Mouse (Mus musculus) MEL (cell line): Measurements from ENCODE around the gene Nelfe. TPM values are rescaled to one million over a fixed set of nuclear protein-coding genes. Genes with fewer than 3 reads are reported as not detected.

Experiments
- DNase-seq: peaks from one replicate; pipeline ENCODE4 v3.0.0; 2011; ENCODE audit warnings: low read depth, low spot score
- H3K27ac ChIP-seq: 2 replicates; pipeline ENCODE4 v1.5.1; 2012; ENCODE audit warnings: low read depth, mild to moderate bottlenecking, control low read depth, low read length, moderate library complexity; ENCODE audit not compliant: control insufficient read depth
- H3K27me3 ChIP-seq, 2 experiments: fragments of 150-350 bp in 1 of 2; sonication (generic) in 1 of 2; 2 replicates each; pipeline ENCODE4 v1.6.1; 2012; ENCODE audit warnings: low read length in 2 of 2, mild to moderate bottlenecking in 2 of 2, improper control_type of control experiment in 1 of 2, moderate library complexity in 1 of 2; ENCODE audit not compliant: insufficient read depth in 2 of 2, control insufficient read depth in 1 of 2
- H3K36me3 ChIP-seq, 2 experiments: 2 replicates each; pipeline ENCODE4 v1.6.1; 2012 to 2014; ENCODE audit warnings: low read length in 2 of 2, improper control_type of control experiment in 1 of 2, inconsistent platforms in 1 of 2, mild to moderate bottlenecking in 1 of 2; ENCODE audit not compliant: insufficient read depth in 2 of 2, control insufficient read depth in 1 of 2
- H3K4me1 ChIP-seq, 2 experiments: fragments of 150-350 bp in 1 of 2; sonication (generic) in 1 of 2; 2 replicates each; pipeline ENCODE4 v1.6.1; 2012; ENCODE audit warnings: low read length in 2 of 2, improper control_type of control experiment in 1 of 2, mild to moderate bottlenecking in 1 of 2; ENCODE audit not compliant: insufficient read depth in 2 of 2, control insufficient read depth in 1 of 2
- H3K4me3 ChIP-seq, 2 experiments: fragments of 150-350 bp in 1 of 2; sonication (generic) in 1 of 2; 2 replicates each; pipeline ENCODE4 v1.5.1; 2012; ENCODE audit warnings: low read depth in 2 of 2, low read length in 2 of 2, mild to moderate bottlenecking in 2 of 2, moderate library complexity in 2 of 2, control low read depth in 1 of 2, improper control_type of control experiment in 1 of 2; ENCODE audit not compliant: control insufficient read depth in 1 of 2, insufficient read depth in 1 of 2
- H3K79me2 ChIP-seq: 2 replicates; pipeline ENCODE4 v1.6.1; 2012; ENCODE audit warnings: mild to moderate bottlenecking, low read length, moderate library complexity; ENCODE audit not compliant: control insufficient read depth, poor library complexity, insufficient read depth
- H3K9ac ChIP-seq: 2 replicates; pipeline ENCODE4 v1.6.1; 2012; ENCODE audit warnings: low read depth, mild to moderate bottlenecking, control low read depth, low read length, moderate library complexity; ENCODE audit not compliant: control insufficient read depth, poor library complexity, severe bottlenecking
- H3K9me3 ChIP-seq: fragments of 150-350 bp; sonication (generic); replicated peaks from 2 replicates; pipeline ENCODE4 v1.6.1; 2012; ENCODE audit warnings: mild to moderate bottlenecking, low read length, improper control_type of control experiment, moderate library complexity; ENCODE audit not compliant: insufficient read depth
- BHLHE40 ChIP-seq: IDR thresholded peaks from 2 replicates; pipeline ENCODE4 v1.6.1; 2012; ENCODE audit warnings: low read depth, mild to moderate bottlenecking, inconsistent platforms, low read length, improper control_type of control experiment, borderline replicate concordance
- CHD1 ChIP-seq: IDR thresholded peaks from 2 replicates; pipeline ENCODE4 v1.6.1; 2012; ENCODE audit warnings: low read depth, mild to moderate bottlenecking, inconsistent platforms, low read length, improper control_type of control experiment
- CHD2 ChIP-seq: IDR thresholded peaks from 2 replicates; pipeline ENCODE4 v1.6.1; 2011; ENCODE audit warnings: low read length, improper control_type of control experiment
- CTCF ChIP-seq, 3 experiments: IDR thresholded peaks in 2 of 3; conservative IDR thresholded peaks in 1 of 3; 2 replicates each; pipeline ENCODE4 v1.5.1; 2011 to 2012; ENCODE audit warnings: low read length in 3 of 3, low read depth in 2 of 3, mild to moderate bottlenecking in 2 of 3, improper control_type of control experiment in 1 of 3, inconsistent platforms in 1 of 3, mixed read lengths in 1 of 3, moderate library complexity in 1 of 3; ENCODE audit not compliant: control insufficient read depth in 1 of 3, insufficient read depth in 1 of 3, poor library complexity in 1 of 3, severe bottlenecking in 1 of 3
- E2F4 ChIP-seq: IDR thresholded peaks from 2 replicates; pipeline ENCODE4 v1.6.1; 2011; ENCODE audit warnings: low read depth, low read length, improper control_type of control experiment, borderline replicate concordance
- ELF1 ChIP-seq: IDR thresholded peaks from 2 replicates; pipeline ENCODE4 v1.6.1; 2014; ENCODE audit warnings: low read depth, mild to moderate bottlenecking, inconsistent platforms, low read length, improper control_type of control experiment, moderate library complexity
- ETS1 ChIP-seq: IDR thresholded peaks from 2 replicates; pipeline ENCODE4 v1.6.1; 2012; ENCODE audit warnings: low read depth, mild to moderate bottlenecking, inconsistent platforms, low read length, improper control_type of control experiment, moderate library complexity
- GATA1 ChIP-seq: IDR thresholded peaks from 2 replicates; pipeline ENCODE4 v1.6.1; 2011; ENCODE audit warnings: low read depth, low read length, improper control_type of control experiment
- HCFC1 ChIP-seq: IDR thresholded peaks from 2 replicates; pipeline ENCODE4 v1.6.1; 2012; ENCODE audit warnings: low read depth, mild to moderate bottlenecking, inconsistent platforms, low read length, improper control_type of control experiment, moderate library complexity
- JUND ChIP-seq: IDR thresholded peaks from 2 replicates; pipeline ENCODE4 v1.6.1; 2011; ENCODE audit warnings: low read depth, mild to moderate bottlenecking, improper control_type of control experiment, low read length
- KAT2A ChIP-seq: conservative IDR thresholded peaks from 2 replicates; pipeline ENCODE4 v1.6.1; 2012; ENCODE audit warnings: low read depth, low read length, improper control_type of control experiment, inconsistent platforms
- MAFK ChIP-seq: IDR thresholded peaks from 2 replicates; pipeline ENCODE4 v1.6.1; 2011; ENCODE audit warnings: low read depth, mild to moderate bottlenecking, low read length, improper control_type of control experiment, borderline replicate concordance
- MAX ChIP-seq: IDR thresholded peaks from 2 replicates; pipeline ENCODE4 v1.6.1; 2011; ENCODE audit warnings: low read length, improper control_type of control experiment
- MAZ ChIP-seq: IDR thresholded peaks from 2 replicates; pipeline ENCODE4 v1.6.1; 2012; ENCODE audit warnings: low read depth, mild to moderate bottlenecking, inconsistent platforms, low read length, improper control_type of control experiment
- MEF2A ChIP-seq: IDR thresholded peaks from 2 replicates; pipeline ENCODE4 v1.6.1; 2014; ENCODE audit warnings: low read depth, mild to moderate bottlenecking, inconsistent platforms, low read length, improper control_type of control experiment; ENCODE audit not compliant: poor library complexity, insufficient replicate concordance, severe bottlenecking; ENCODE audit errors: extremely low read depth
- NELFE ChIP-seq: IDR thresholded peaks from 2 replicates; pipeline ENCODE4 v1.6.1; 2011; ENCODE audit warnings: low read depth, low read length, improper control_type of control experiment
- NRF1 ChIP-seq: IDR thresholded peaks from 2 replicates; pipeline ENCODE4 v1.6.1; 2014; ENCODE audit warnings: low read depth, mild to moderate bottlenecking, inconsistent platforms, low read length, improper control_type of control experiment, moderate library complexity; ENCODE audit not compliant: poor library complexity, insufficient read depth, severe bottlenecking
- POLR2A ChIP-seq, 2 experiments: IDR thresholded peaks; 2 replicates each; pipeline ENCODE4 v1.6.1; 2011 to 2012; ENCODE audit warnings: low read length in 2 of 2, mild to moderate bottlenecking in 2 of 2, control low read depth in 1 of 2, improper control_type of control experiment in 1 of 2, low read depth in 1 of 2, moderate library complexity in 1 of 2; ENCODE audit not compliant: control insufficient read depth in 1 of 2, insufficient read depth in 1 of 2, poor library complexity in 1 of 2
- RAD21 ChIP-seq: IDR thresholded peaks from 2 replicates; pipeline ENCODE4 v1.6.1; 2011; ENCODE audit warnings: mild to moderate bottlenecking, low read depth, low read length, improper control_type of control experiment
- SIN3A ChIP-seq: IDR thresholded peaks from 2 replicates; pipeline ENCODE4 v1.6.1; 2012; ENCODE audit warnings: low read length, improper control_type of control experiment, inconsistent platforms
- SMC3 ChIP-seq: IDR thresholded peaks from 2 replicates; pipeline ENCODE4 v1.6.1; 2011; ENCODE audit warnings: low read depth, low read length, improper control_type of control experiment
- TAL1 ChIP-seq: IDR thresholded peaks from 2 replicates; pipeline ENCODE4 v1.6.1; 2012; ENCODE audit warnings: mild to moderate bottlenecking, inconsistent platforms, low read length, moderate library complexity, mixed read lengths
- TBP ChIP-seq: IDR thresholded peaks from 2 replicates; pipeline ENCODE4 v1.8.0; 2011; ENCODE audit warnings: low read depth, low read length, improper control_type of control experiment
- UBTF ChIP-seq: IDR thresholded peaks from 2 replicates; pipeline ENCODE4 v1.6.1; 2012; ENCODE audit warnings: low read depth, mild to moderate bottlenecking, inconsistent platforms, low read length, improper control_type of control experiment, moderate library complexity, borderline replicate concordance; ENCODE audit not compliant: insufficient read depth
- USF1 ChIP-seq: IDR thresholded peaks from 2 replicates; pipeline ENCODE4 v1.6.1; 2014; ENCODE audit warnings: low read depth, mild to moderate bottlenecking, inconsistent platforms, low read length, improper control_type of control experiment, moderate library complexity
- USF2 ChIP-seq, 2 experiments: IDR thresholded peaks; 2 replicates each; pipeline ENCODE4 v1.6.1; 2011 to 2012; ENCODE audit warnings: improper control_type of control experiment in 2 of 2, low read length in 2 of 2, borderline replicate concordance in 1 of 2, inconsistent platforms in 1 of 2, low read depth in 1 of 2, mild to moderate bottlenecking in 1 of 2; ENCODE audit not compliant: insufficient read depth in 1 of 2
- ZKSCAN1 ChIP-seq: IDR thresholded peaks from 2 replicates; pipeline ENCODE4 v1.6.1; 2012; ENCODE audit warnings: low read depth, mild to moderate bottlenecking, inconsistent platforms, low read length, improper control_type of control experiment, moderate library complexity
- ZMIZ1 ChIP-seq: IDR thresholded peaks from 2 replicates; pipeline ENCODE4 v1.6.1; 2012; ENCODE audit warnings: low read depth, mild to moderate bottlenecking, inconsistent platforms, low read length, improper control_type of control experiment, moderate library complexity
- ZNF384 ChIP-seq: IDR thresholded peaks from 2 replicates; pipeline ENCODE4 v1.6.1; 2012; ENCODE audit warnings: low read depth, mild to moderate bottlenecking, inconsistent platforms, low read length, improper control_type of control experiment
- polyA plus RNA-seq, 2 experiments: library from polyadenylated mRNA; stranded (reverse) in 1 of 2; unstranded in 1 of 2; fragments of >175 nt in 1 of 2; fragments of >200 nt in 1 of 2; gene quantifications; 2 replicates each; pipeline versions ENCODE4 v1.2.1 to v1.2.4; 2012; ENCODE audit warnings: low replicate concordance in 2 of 2, low read depth in 1 of 2; ENCODE audit not compliant: insufficient read length in 2 of 2, insufficient read depth in 1 of 2, missing spikeins in 1 of 2
- total RNA-seq: library from RNA; depleted of rRNA; stranded (reverse); fragments of 300-350 nt; gene quantifications from 2 replicates; pipeline ENCODE4 v1.2.3, GENCODE M21; 2012

The Nelfe gene
- total and polyA plus RNA-seq, 3 experiments: 67.6 to 192 TPM; not detected in 1

GRCm38 (mm10) chr17:34884704-34885103 lies 34.5 kb downstream of the Nelfe start:
- Histone ChIP-seq H3K9ac (no peak overlapping the region), H3K4me1 (no peaks in the 10 kb centered on the region)
- no peak for TF ChIP-seq TBP
- no peak for TF ChIP-seq HCFC1
- TF ChIP-seq RAD21: no peak
- TF ChIP-seq POLR2A (IDR thresholded peaks at IDR 0.05; ENCODE audit: control insufficient read depth in 1 of 2, insufficient read depth in 1 of 2, low read depth in 1 of 2, low read length in 2 of 2, poor library complexity in 1 of 2): no peak
- TF ChIP-seq JUND: no peak
- no peak for TF ChIP-seq MAFK
- no peak for TF ChIP-seq MAX
- TF ChIP-seq UBTF: no peak
- no peak for TF ChIP-seq ELF1
- no peak for TF ChIP-seq NRF1
- no peak for TF ChIP-seq KAT2A
- TF ChIP-seq ETS1: no peak
- no peak for TF ChIP-seq MAZ
- TF ChIP-seq CHD2: no peak
- TF ChIP-seq SIN3A: no peak
- no peak for TF ChIP-seq USF1
- no peak for TF ChIP-seq ZNF384
- TF ChIP-seq USF2 (IDR thresholded peaks at IDR 0.05; ENCODE audit: borderline replicate concordance in 1 of 2, insufficient read depth in 1 of 2, low read depth in 1 of 2, low read length in 2 of 2): no peak
- TF ChIP-seq GATA1: no peak
- TF ChIP-seq TAL1: no peak

GRCm38 (mm10) chr17:34885615-34886014 lies 35.4 kb downstream of the Nelfe start:
- DNase-seq: no peak
- Histone ChIP-seq H3K9ac (no peak overlapping the region), H3K79me2 (no peaks in the 10 kb centered on the region), H3K36me3 (no peaks in the 10 kb centered on the region), H3K4me1 (no peaks in the 10 kb centered on the region), H3K27me3 (no peaks in the 10 kb centered on the region), H3K4me3 (no peak overlapping the region), H3K9me3 (no peaks in the 10 kb centered on the region), H3K27ac (no peak overlapping the region)
- no peak for TF ChIP-seq NELFE
- TF ChIP-seq SMC3: no peak
- no peak for TF ChIP-seq CHD1
- no peak for TF ChIP-seq KAT2A
- TF ChIP-seq BHLHE40: no peak
- no peak for TF ChIP-seq E2F4
- TF ChIP-seq ZNF384: no peak
- no peak for TF ChIP-seq MEF2A
- TF ChIP-seq CTCF (IDR thresholded peaks at IDR 0.05 in 2 of 3, conservative IDR thresholded peaks at IDR 0.05 in 1 of 3; ENCODE audit: control insufficient read depth in 1 of 3, insufficient read depth in 1 of 3, low read depth in 2 of 3, low read length in 3 of 3, poor library complexity in 1 of 3, severe bottlenecking in 1 of 3): no peak
- TF ChIP-seq ZMIZ1: no peak
- no peak for TF ChIP-seq NRF1
- no peak for TF ChIP-seq JUND
- no peak for TF ChIP-seq ZKSCAN1
- no peak for TF ChIP-seq USF2 (IDR thresholded peaks at IDR 0.05; ENCODE audit: borderline replicate concordance in 1 of 2, insufficient read depth in 1 of 2, low read depth in 1 of 2, low read length in 2 of 2)
- TF ChIP-seq GATA1: no peak
- TF ChIP-seq MAFK: no peak

More at GRCm38 (mm10) chr17:34884704-34885103, 34.5 kb downstream of the Nelfe start:
- Histone ChIP-seq H3K9me3 (no peaks in the 10 kb centered on the region), H3K27me3 (no peaks in the 10 kb centered on the region), H3K79me2 (no peaks in the 10 kb centered on the region), H3K4me3 (no peak overlapping the region), H3K36me3 (no peaks in the 10 kb centered on the region), H3K27ac (no peak overlapping the region)
- DNase-seq: no peak
